29 mouse cellular contexts compared by ENCODE assay signal in the genomic region with DNA sequence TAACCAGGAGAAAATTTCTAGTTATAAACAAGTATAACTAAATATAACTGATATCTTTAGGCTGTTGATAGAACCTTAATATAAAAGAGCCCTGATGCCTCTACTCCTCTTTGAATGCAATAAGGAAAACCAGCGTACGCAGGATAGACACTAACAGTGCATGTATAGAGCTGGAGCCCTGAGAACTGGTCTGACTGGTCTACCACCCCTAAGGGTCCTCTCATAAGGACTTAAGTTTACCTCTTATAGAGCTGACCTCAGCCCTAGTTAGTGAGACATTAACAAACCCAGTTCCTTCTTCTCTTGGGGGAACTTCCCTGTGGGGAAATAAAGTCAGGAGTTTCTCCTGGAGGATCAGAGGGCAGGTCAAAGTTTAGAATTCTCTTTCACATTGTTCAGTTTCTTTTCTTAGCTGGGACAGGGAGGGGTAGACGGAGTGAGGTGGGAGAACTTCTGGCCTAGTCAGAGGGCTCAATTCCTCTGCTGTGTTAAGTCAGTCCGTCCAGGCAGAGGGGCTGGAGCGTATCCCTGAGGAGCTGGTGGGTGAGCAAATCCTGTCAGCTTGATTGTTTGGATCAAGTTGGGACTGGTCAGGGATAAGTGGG. TPM values are rescaled to one million over a fixed set of nuclear protein-coding genes. Genes with fewer than 3 reads are reported as not detected.
A peak's percentile ranks its signal among the peaks of the same experiment; 100 is the strongest.
DNase-seq lines count a peak whose midpoint lies in the region; ATAC-seq and TF ChIP-seq lines count a peak whose summit lies in the region.
"Had no signal": no experiment of that assay in that cellular context is flagged by ENCODE, and none has a peak within 500 bp of the region (broad histone marks: within the 10 kb centered on the region; RNA-seq: fewer than 3 reads in every experiment).

No protein-coding gene starts in this region.

- no peak overlapping the region for H3K9ac ChIP-seq in kidney, embryonic 14.5 days (ENCODE audit: low read depth, low read length)
- no peak overlapping the region for H3K9ac ChIP-seq in lung, embryonic 15.5 days
- H3K9ac ChIP-seq in intestine, embryonic 14.5 days (ENCODE audit: low read length), result no peak overlapping the region
- H3K9ac ChIP-seq in stomach, embryonic 15.5 days, result no peak overlapping the region
- H3K9ac ChIP-seq: embryonic facial prominence, embryonic 12.5 days; heart, embryonic 15.5 days; liver, embryonic 12.5 days; liver, postnatal 0 days had no signal

- TF ChIP-seq CTCF in lung, adult 2 months (IDR thresholded peaks at IDR 0.05; ENCODE audit: insufficient read depth, low read length), result no peak

- H3K27ac ChIP-seq in kidney, embryonic 14.5 days (ENCODE audit: low read depth, low read length), result peak overlapping the region; percentile 42; the same call in 1 of the 2 replicates
- H3K27ac ChIP-seq in lung, embryonic 15.5 days, result peak overlapping the region; percentile 26
- H3K27ac ChIP-seq in intestine, embryonic 14.5 days (ENCODE audit: low read depth), result 0 out of 2 replicates have a peak overlapping the region, but pooled peaks have one; percentile 2
- H3K27ac ChIP-seq in stomach, embryonic 15.5 days, result 0 out of 2 replicates have a peak overlapping the region, but pooled peaks have one; percentile 35
- H3K27ac ChIP-seq: embryonic facial prominence, embryonic 12.5 days; heart, embryonic 10.5 days; heart, embryonic 15.5 days; liver, embryonic 12.5 days had no signal

- no peak for TF ChIP-seq POLR2A in lung, adult 2 months (IDR thresholded peaks at IDR 0.05; ENCODE audit: borderline replicate concordance, extremely low read depth, low read depth, low read length)

- WGBS in kidney, embryonic 14.5 days, result 86% methylated on average over 5 of the region's 5 CpGs
- 56% methylated on average over 5 of the region's 5 CpGs for WGBS in lung, embryonic 15.5 days
- WGBS in lung, adult 2 months, result 73% methylated on average over 5 of the region's 5 CpGs
- 87% methylated on average over 5 of the region's 5 CpGs for WGBS in intestine, embryonic 14.5 days
- 81% methylated on average over 5 of the region's 5 CpGs for WGBS in stomach, embryonic 15.5 days

- no peak for DNase-seq in kidney, adult 9 months
- no peak for DNase-seq in lung, adult 2 months
- DNase-seq in intestine, embryonic 14.5 days (ENCODE audit: low spot score), result no peak
- DNase-seq: adrenal gland, postnatal 10 days; cerebellum, adult 11-12 months; cerebellum, adult 9-11 months; embryo, embryonic 11 days; gastrocnemius, postnatal 25 days; heart, adult 11 months; kidney, adult 18-20 months; layer of hippocampus, postnatal 36 days; left cerebral cortex, postnatal 4 days; liver, postnatal 0 days; right cerebral cortex, postnatal 25 days; thymus, postnatal 14 days had no signal

- 0 out of 2 replicates have a peak, but pooled peaks cover 3% of the 10 kb centered on the region for H3K36me3 ChIP-seq in kidney, embryonic 14.5 days (ENCODE audit: control insufficient read depth, insufficient read depth, low read length)
- H3K36me3 ChIP-seq in lung, embryonic 15.5 days, result no peaks in the 10 kb centered on the region
- no peaks in the 10 kb centered on the region for H3K36me3 ChIP-seq in intestine, embryonic 14.5 days (ENCODE audit: control insufficient read depth, insufficient read depth, low read length)
- no peaks in the 10 kb centered on the region for H3K36me3 ChIP-seq in stomach, embryonic 15.5 days
- H3K36me3 ChIP-seq: heart, embryonic 15.5 days had no signal

- H3K27me3 ChIP-seq in kidney, embryonic 14.5 days (ENCODE audit: control insufficient read depth, insufficient read depth, low read length), result no peaks in the 10 kb centered on the region
- no peaks in the 10 kb centered on the region for H3K27me3 ChIP-seq in lung, embryonic 15.5 days
- no peaks in the 10 kb centered on the region for H3K27me3 ChIP-seq in intestine, embryonic 14.5 days (replicated peaks; ENCODE audit: control insufficient read depth, insufficient read depth, low read length)
- H3K27me3 ChIP-seq in stomach, embryonic 15.5 days (replicated peaks), result no peaks in the 10 kb centered on the region
- H3K27me3 ChIP-seq: CH12.LX; embryonic facial prominence, embryonic 12.5 days; heart, embryonic 15.5 days; liver, embryonic 12.5 days had no signal

- no peaks in the 10 kb centered on the region; the same call in 1 of the 2 replicates for H3K9me3 ChIP-seq in kidney, embryonic 14.5 days (ENCODE audit: control insufficient read depth, low read length)
- no peaks in the 10 kb centered on the region for H3K9me3 ChIP-seq in lung, embryonic 15.5 days
- H3K9me3 ChIP-seq in intestine, embryonic 14.5 days (ENCODE audit: control insufficient read depth, low read length), result peaks cover 7% of the 10 kb centered on the region; the same call in 1 of the 2 replicates
- no peaks in the 10 kb centered on the region for H3K9me3 ChIP-seq in stomach, embryonic 15.5 days
- H3K9me3 ChIP-seq: heart, embryonic 10.5 days; heart, embryonic 15.5 days; liver, embryonic 12.5 days had no signal

- no peak overlapping the region for H3K4me3 ChIP-seq in kidney, embryonic 14.5 days (ENCODE audit: low read length)
- no peak overlapping the region for H3K4me3 ChIP-seq in lung, embryonic 15.5 days
- no peak overlapping the region for H3K4me3 ChIP-seq in lung, adult 2 months (replicated peaks; ENCODE audit: extremely low read depth, low read depth, low read length)
- H3K4me3 ChIP-seq in intestine, embryonic 14.5 days (ENCODE audit: low read depth, low read length), result no peak overlapping the region
- no peak overlapping the region for H3K4me3 ChIP-seq in stomach, embryonic 15.5 days (replicated peaks)
- H3K4me3 ChIP-seq: embryonic facial prominence, embryonic 12.5 days; heart, embryonic 10.5 days; heart, embryonic 15.5 days; liver, embryonic 12.5 days had no signal

- H3K4me1 ChIP-seq in kidney, embryonic 14.5 days (ENCODE audit: control insufficient read depth, insufficient read depth, low read length), result no peaks in the 10 kb centered on the region
- peaks cover 13% of the 10 kb centered on the region; the same call in 1 of the 2 replicates for H3K4me1 ChIP-seq in lung, embryonic 15.5 days
- H3K4me1 ChIP-seq in lung, adult 2 months (ENCODE audit: control insufficient read depth, insufficient read depth, low read length), result no peaks in the 10 kb centered on the region; the same call in 1 of the 2 replicates
- no peaks in the 10 kb centered on the region for H3K4me1 ChIP-seq in intestine, embryonic 14.5 days (replicated peaks; ENCODE audit: control insufficient read depth, insufficient read depth, low read length)
- H3K4me1 ChIP-seq in stomach, embryonic 15.5 days, result no peaks in the 10 kb centered on the region
- H3K4me1 ChIP-seq: embryonic facial prominence, embryonic 12.5 days; liver, embryonic 12.5 days had no signal

- no peak for ATAC-seq in kidney, embryonic 14.5 days (ENCODE audit: low FRiP score, low TSS enrichment)
- 0 out of 2 replicates have a peak, but pooled peaks have one; percentile 72 for ATAC-seq in lung, embryonic 15.5 days (ENCODE audit: borderline replicate concordance, extremely low read depth, low FRiP score, low TSS enrichment)
- peak; percentile 83; the same call in 1 of the 2 replicates for ATAC-seq in intestine, embryonic 14.5 days (replicated peaks; ENCODE audit: low FRiP score, low TSS enrichment, low read depth)
- ATAC-seq in stomach, embryonic 15.5 days (ENCODE audit: insufficient read depth, low FRiP score, low read depth), result no peak; the same call in 1 of the 2 replicates
- ATAC-seq in inflammation-experienced regulatory T-cells, adult 6 months, result no peak
- ATAC-seq: activated CD4-positive, CD25-positive, alpha-beta regulatory T cell, adult 4 months; forebrain, embryonic 14.5 days; hindbrain, embryonic 16.5 days; liver, embryonic 12.5 days; liver, postnatal 0 days; midbrain, embryonic 16.5 days had no signal

- no peak overlapping the region for H3K4me2 ChIP-seq in kidney, embryonic 14.5 days (replicated peaks; ENCODE audit: low read depth, low read length)
- no peak overlapping the region; the same call in 1 of the 2 replicates for H3K4me2 ChIP-seq in lung, embryonic 15.5 days
- no peak overlapping the region for H3K4me2 ChIP-seq in intestine, embryonic 14.5 days (ENCODE audit: low read length)
- H3K4me2 ChIP-seq in stomach, embryonic 15.5 days, result no peak overlapping the region
- H3K4me2 ChIP-seq: embryonic facial prominence, embryonic 12.5 days; heart, embryonic 15.5 days; liver, embryonic 12.5 days; midbrain, embryonic 11.5 days had no signal

RNA-seq across cellular contexts. Expression of a gene that starts 23.5 kb away (rescaled TPM):
- polyA plus RNA-seq in kidney, embryonic 14.5 days (2014; fragmentation: Nextera tagmentation; extraction: Ambion mirVana), result 7.3 and 10.3 TPM in 2 replicates
- 4.1 and 5.6 TPM in 2 replicates for polyA plus RNA-seq in lung, embryonic 15.5 days (2015; fragmentation: Nextera tagmentation; extraction: Ambion mirVana)
- 9.9 and 12.6 TPM in 2 replicates for polyA plus RNA-seq in lung, adult 2 months (2012; rRNA removed)
- 6.7 and 7.0 TPM in 2 replicates for polyA plus RNA-seq in intestine, embryonic 14.5 days (2014; fragmentation: Nextera tagmentation; extraction: Ambion mirVana)
- polyA plus RNA-seq in stomach, embryonic 15.5 days (2015; fragmentation: Nextera tagmentation; extraction: Ambion mirVana), result 6.4 TPM in 2 replicates
- under 1 TPM in 2 of 3 experiments, not detected in 1; 0.08 to 0.40 TPM for polyA plus RNA-seq in inflammation-experienced regulatory T-cells, adult 6 months (2017; shearing (Covaris generic))
- polyA plus RNA-seq: activated CD4-positive, CD25-positive, alpha-beta regulatory T cell, adult 4 months had no signal

RNA-seq across cellular contexts. Expression of a gene that starts 35.0 kb away (rescaled TPM):
- 56.3 and 94.0 TPM in 2 replicates for polyA plus RNA-seq in kidney, embryonic 14.5 days (2014; fragmentation: Nextera tagmentation; extraction: Ambion mirVana)
- polyA plus RNA-seq in lung, embryonic 15.5 days (2015; fragmentation: Nextera tagmentation; extraction: Ambion mirVana), result 67.2 and 71.8 TPM in 2 replicates
- 46.5 and 48.1 TPM in 2 replicates for polyA plus RNA-seq in lung, adult 2 months (2012; rRNA removed)
- 80.4 and 84.8 TPM in 2 replicates for polyA plus RNA-seq in intestine, embryonic 14.5 days (2014; fragmentation: Nextera tagmentation; extraction: Ambion mirVana)
- polyA plus RNA-seq in stomach, embryonic 15.5 days (2015; fragmentation: Nextera tagmentation; extraction: Ambion mirVana), result 52.9 and 64.1 TPM in 2 replicates
- polyA plus RNA-seq in inflammation-experienced regulatory T-cells, adult 6 months (2017; shearing (Covaris generic)), result 10 to 100 TPM; 39.0 to 45.3 (median 44.4) TPM

Comparison
In these comparisons a context has a peak if more than half of its experiments do, and no peak if none do; other contexts are left out.
1. ATAC-seq: peak in lung, embryonic 15.5 days (single experiment) and intestine, embryonic 14.5 days (single experiment); none in kidney, embryonic 14.5 days (single experiment), stomach, embryonic 15.5 days (single experiment) and inflammation-experienced regulatory T-cells, adult 6 months (single experiment).
2. Peak in every context shown above with its lines, with median percentiles within 50 percentile points of each other: H3K27ac ChIP-seq.